Mouse (Mus musculus) MEL (cell line): ENCODE measurements around the gene Rnf212. TPM values are rescaled to one million over a fixed set of nuclear protein-coding genes. Genes with fewer than 3 reads are reported as not detected.

Source experiments
- DNase-seq: peaks from one replicate; pipeline ENCODE4 v3.0.0; 2011; ENCODE audit warnings: low read depth, low spot score
- H3K27ac ChIP-seq: 2 replicates; pipeline ENCODE4 v1.5.1; 2012; ENCODE audit warnings: low read depth, mild to moderate bottlenecking, control low read depth, low read length, moderate library complexity; ENCODE audit not compliant: control insufficient read depth
- H3K27me3 ChIP-seq, 2 experiments: fragments of 150-350 bp in 1 of 2; sonication (generic) in 1 of 2; 2 replicates each; pipeline ENCODE4 v1.6.1; 2012; ENCODE audit warnings: low read length in 2 of 2, mild to moderate bottlenecking in 2 of 2, improper control_type of control experiment in 1 of 2, moderate library complexity in 1 of 2; ENCODE audit not compliant: insufficient read depth in 2 of 2, control insufficient read depth in 1 of 2
- H3K36me3 ChIP-seq, 2 experiments: 2 replicates each; pipeline ENCODE4 v1.6.1; 2012 to 2014; ENCODE audit warnings: low read length in 2 of 2, improper control_type of control experiment in 1 of 2, inconsistent platforms in 1 of 2, mild to moderate bottlenecking in 1 of 2; ENCODE audit not compliant: insufficient read depth in 2 of 2, control insufficient read depth in 1 of 2
- H3K4me1 ChIP-seq, 2 experiments: fragments of 150-350 bp in 1 of 2; sonication (generic) in 1 of 2; 2 replicates each; pipeline ENCODE4 v1.6.1; 2012; ENCODE audit warnings: low read length in 2 of 2, improper control_type of control experiment in 1 of 2, mild to moderate bottlenecking in 1 of 2; ENCODE audit not compliant: insufficient read depth in 2 of 2, control insufficient read depth in 1 of 2
- H3K4me3 ChIP-seq, 2 experiments: fragments of 150-350 bp in 1 of 2; sonication (generic) in 1 of 2; 2 replicates each; pipeline ENCODE4 v1.5.1; 2012; ENCODE audit warnings: low read depth in 2 of 2, low read length in 2 of 2, mild to moderate bottlenecking in 2 of 2, moderate library complexity in 2 of 2, control low read depth in 1 of 2, improper control_type of control experiment in 1 of 2; ENCODE audit not compliant: control insufficient read depth in 1 of 2, insufficient read depth in 1 of 2
- H3K79me2 ChIP-seq: 2 replicates; pipeline ENCODE4 v1.6.1; 2012; ENCODE audit warnings: mild to moderate bottlenecking, low read length, moderate library complexity; ENCODE audit not compliant: control insufficient read depth, poor library complexity, insufficient read depth
- H3K9ac ChIP-seq: 2 replicates; pipeline ENCODE4 v1.6.1; 2012; ENCODE audit warnings: low read depth, mild to moderate bottlenecking, control low read depth, low read length, moderate library complexity; ENCODE audit not compliant: control insufficient read depth, poor library complexity, severe bottlenecking
- H3K9me3 ChIP-seq: fragments of 150-350 bp; sonication (generic); replicated peaks from 2 replicates; pipeline ENCODE4 v1.6.1; 2012; ENCODE audit warnings: mild to moderate bottlenecking, low read length, improper control_type of control experiment, moderate library complexity; ENCODE audit not compliant: insufficient read depth
- CTCF ChIP-seq, 3 experiments: IDR thresholded peaks in 2 of 3; conservative IDR thresholded peaks in 1 of 3; 2 replicates each; pipeline ENCODE4 v1.5.1; 2011 to 2012; ENCODE audit warnings: low read length in 3 of 3, low read depth in 2 of 3, mild to moderate bottlenecking in 2 of 3, improper control_type of control experiment in 1 of 3, inconsistent platforms in 1 of 3, mixed read lengths in 1 of 3, moderate library complexity in 1 of 3; ENCODE audit not compliant: control insufficient read depth in 1 of 3, insufficient read depth in 1 of 3, poor library complexity in 1 of 3, severe bottlenecking in 1 of 3
- ELF1 ChIP-seq: IDR thresholded peaks from 2 replicates; pipeline ENCODE4 v1.6.1; 2014; ENCODE audit warnings: low read depth, mild to moderate bottlenecking, inconsistent platforms, low read length, improper control_type of control experiment, moderate library complexity
- EP300 ChIP-seq, 2 experiments: IDR thresholded peaks; 2 replicates each; pipeline ENCODE4 v1.6.1; 2011; ENCODE audit warnings: improper control_type of control experiment in 2 of 2, low read length in 2 of 2, low read depth in 1 of 2, mild to moderate bottlenecking in 1 of 2
- ETS1 ChIP-seq: IDR thresholded peaks from 2 replicates; pipeline ENCODE4 v1.6.1; 2012; ENCODE audit warnings: low read depth, mild to moderate bottlenecking, inconsistent platforms, low read length, improper control_type of control experiment, moderate library complexity
- MAX ChIP-seq: IDR thresholded peaks from 2 replicates; pipeline ENCODE4 v1.6.1; 2011; ENCODE audit warnings: low read length, improper control_type of control experiment
- MXI1 ChIP-seq: IDR thresholded peaks from 2 replicates; pipeline ENCODE4 v1.6.1; 2011; ENCODE audit warnings: mild to moderate bottlenecking, low read depth, low read length, improper control_type of control experiment
- MYB ChIP-seq: IDR thresholded peaks from 2 replicates; pipeline ENCODE4 v1.6.1; 2011; ENCODE audit warnings: mild to moderate bottlenecking, low read depth, low read length, improper control_type of control experiment
- MYC ChIP-seq: IDR thresholded peaks from 2 replicates; pipeline ENCODE4 v1.6.1; 2011; ENCODE audit warnings: low read depth, mild to moderate bottlenecking, low read length, improper control_type of control experiment, moderate library complexity
- NELFE ChIP-seq: IDR thresholded peaks from 2 replicates; pipeline ENCODE4 v1.6.1; 2011; ENCODE audit warnings: low read depth, low read length, improper control_type of control experiment
- NRF1 ChIP-seq: IDR thresholded peaks from 2 replicates; pipeline ENCODE4 v1.6.1; 2014; ENCODE audit warnings: low read depth, mild to moderate bottlenecking, inconsistent platforms, low read length, improper control_type of control experiment, moderate library complexity; ENCODE audit not compliant: poor library complexity, insufficient read depth, severe bottlenecking
- POLR2A ChIP-seq, 2 experiments: IDR thresholded peaks; 2 replicates each; pipeline ENCODE4 v1.6.1; 2011 to 2012; ENCODE audit warnings: low read length in 2 of 2, mild to moderate bottlenecking in 2 of 2, control low read depth in 1 of 2, improper control_type of control experiment in 1 of 2, low read depth in 1 of 2, moderate library complexity in 1 of 2; ENCODE audit not compliant: control insufficient read depth in 1 of 2, insufficient read depth in 1 of 2, poor library complexity in 1 of 2
- POLR2AphosphoS2 ChIP-seq: IDR thresholded peaks from 2 replicates; pipeline ENCODE4 v1.6.1; 2011; ENCODE audit warnings: low read length, improper control_type of control experiment
- RAD21 ChIP-seq: IDR thresholded peaks from 2 replicates; pipeline ENCODE4 v1.6.1; 2011; ENCODE audit warnings: mild to moderate bottlenecking, low read depth, low read length, improper control_type of control experiment
- RCOR1 ChIP-seq: IDR thresholded peaks from 2 replicates; pipeline ENCODE4 v1.6.1; 2012; ENCODE audit warnings: low read depth, mild to moderate bottlenecking, inconsistent platforms, low read length, improper control_type of control experiment
- SIN3A ChIP-seq: IDR thresholded peaks from 2 replicates; pipeline ENCODE4 v1.6.1; 2012; ENCODE audit warnings: low read length, improper control_type of control experiment, inconsistent platforms
- SMC3 ChIP-seq: IDR thresholded peaks from 2 replicates; pipeline ENCODE4 v1.6.1; 2011; ENCODE audit warnings: low read depth, low read length, improper control_type of control experiment
- TAL1 ChIP-seq: IDR thresholded peaks from 2 replicates; pipeline ENCODE4 v1.6.1; 2012; ENCODE audit warnings: mild to moderate bottlenecking, inconsistent platforms, low read length, moderate library complexity, mixed read lengths
- ZC3H11A ChIP-seq: IDR thresholded peaks from 2 replicates; pipeline ENCODE4 v1.6.1; 2012; ENCODE audit warnings: low read depth, mild to moderate bottlenecking, inconsistent platforms, low read length, improper control_type of control experiment
- ZKSCAN1 ChIP-seq: IDR thresholded peaks from 2 replicates; pipeline ENCODE4 v1.6.1; 2012; ENCODE audit warnings: low read depth, mild to moderate bottlenecking, inconsistent platforms, low read length, improper control_type of control experiment, moderate library complexity
- ZNF384 ChIP-seq: IDR thresholded peaks from 2 replicates; pipeline ENCODE4 v1.6.1; 2012; ENCODE audit warnings: low read depth, mild to moderate bottlenecking, inconsistent platforms, low read length, improper control_type of control experiment
- polyA plus RNA-seq, 2 experiments: library from polyadenylated mRNA; stranded (reverse) in 1 of 2; unstranded in 1 of 2; fragments of >175 nt in 1 of 2; fragments of >200 nt in 1 of 2; gene quantifications; 2 replicates each; pipeline versions ENCODE4 v1.2.1 to v1.2.4; 2012; ENCODE audit warnings: low replicate concordance in 2 of 2, low read depth in 1 of 2; ENCODE audit not compliant: insufficient read length in 2 of 2, insufficient read depth in 1 of 2, missing spikeins in 1 of 2
- total RNA-seq: library from RNA; depleted of rRNA; stranded (reverse); fragments of 300-350 nt; gene quantifications from 2 replicates; pipeline ENCODE4 v1.2.3, GENCODE M21; 2012

Rnf212 gene
- total and polyA plus RNA-seq, 3 experiments = 0.46 to 0.58 TPM; not detected in 1

DNA sequence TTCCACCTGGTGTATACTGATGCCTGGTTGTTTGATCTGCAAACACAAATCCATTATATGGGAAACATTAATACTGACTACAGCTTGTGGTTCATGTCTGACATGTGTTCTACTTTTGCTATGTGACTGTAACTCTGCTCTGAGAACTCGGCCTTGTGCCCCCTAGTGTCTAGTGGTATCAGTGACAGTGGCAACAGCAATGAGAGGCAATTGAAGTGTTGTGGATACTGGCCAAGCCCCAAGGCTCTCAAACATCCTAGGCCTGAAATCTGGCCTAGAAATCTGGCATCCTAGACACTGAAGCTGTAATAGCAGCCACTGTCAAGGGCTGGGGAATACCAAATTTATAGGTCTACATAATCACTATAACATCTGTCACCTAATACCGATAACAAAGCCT lies 30.9 kb downstream of the Rnf212 start:
- peak; percentile 80 for DNase-seq
- Histone ChIP-seq H3K27me3 (no peaks in the 10 kb centered on the region; a peak in 1 of 4 replicates), H3K27ac (no peak overlapping the region)

GRCm38 (mm10) chr5:108742596-108742995 lies 32.2 kb downstream of the Rnf212 start:
- H3K4me1 ChIP-seq = peaks cover under 1 to 4% of the 10 kb centered on the region in 2 experiments; a peak in 3 of 4 replicates
- no peaks in the 10 kb centered on the region; a peak in 1 of 4 replicates for H3K27me3 ChIP-seq
- no peak overlapping the region for H3K4me3 ChIP-seq
- peaks cover 0 to 1% of the 10 kb centered on the region in 2 experiments; a peak in 2 of 4 replicates for H3K36me3 ChIP-seq
- peak; percentile 53 for DNase-seq
- no peak overlapping the region for H3K9ac ChIP-seq
- H3K27ac ChIP-seq = no peak overlapping the region
- H3K79me2 ChIP-seq = no peaks in the 10 kb centered on the region
- H3K9me3 ChIP-seq = no peaks in the 10 kb centered on the region
- TF ChIP-seq POLR2AphosphoS2 (no peak), ZKSCAN1 (no peak), TAL1 (no peak), ZC3H11A (no peak), MXI1 (no peak), POLR2A (IDR thresholded peaks at IDR 0.05; ENCODE audit: control insufficient read depth in 1 of 2, insufficient read depth in 1 of 2, low read depth in 1 of 2, low read length in 2 of 2, poor library complexity in 1 of 2) (no peak), RCOR1 (no peak), NELFE (no peak), EP300 (IDR thresholded peaks at IDR 0.05; ENCODE audit: low read depth in 1 of 2, low read length in 2 of 2) (no peak), NRF1 (no peak), ZNF384 (no peak)

More for the DNA sequence above, 30.9 kb downstream of the Rnf212 start:
- Histone ChIP-seq H3K79me2 (no peaks in the 10 kb centered on the region), H3K9me3 (no peaks in the 10 kb centered on the region), H3K4me1 (peaks cover 2 to 6% of the 10 kb centered on the region in 2 experiments), H3K36me3 (peaks cover 0 to 3% of the 10 kb centered on the region in 2 experiments; a peak in 2 of 4 replicates), H3K4me3 (no peak overlapping the region), H3K9ac (no peak overlapping the region)
- TF ChIP-seq MYB = no peak
- peak; percentile 50; the same call in 1 of the 2 replicates for TF ChIP-seq MYC
- TF ChIP-seq ZNF384 = no peak
- no peak for TF ChIP-seq ETS1
- TF ChIP-seq CTCF (IDR thresholded peaks at IDR 0.05 in 2 of 3, conservative IDR thresholded peaks at IDR 0.05 in 1 of 3; ENCODE audit: control insufficient read depth in 1 of 3, insufficient read depth in 1 of 3, low read depth in 2 of 3, low read length in 3 of 3, poor library complexity in 1 of 3, severe bottlenecking in 1 of 3) = peak; percentile 83 to 86 (median 84)
- TF ChIP-seq MAX = 0 out of 2 replicates have a peak, but pooled peaks have one; percentile 38
- TF ChIP-seq ELF1 = 0 out of 2 replicates have a peak, but pooled peaks have one; percentile 5
- TF ChIP-seq SIN3A = peak; percentile 33; the same call in 1 of the 2 replicates
- TF ChIP-seq RAD21 = peak; percentile 43
- TF ChIP-seq RCOR1 = no peak
- TF ChIP-seq SMC3 = peak; percentile 72
